Mouse (Mus musculus) c-Kit-positive CD71-positive TER-119-negative erythroid progenitor cells, embryonic 14.5 days (primary cell): ENCODE measurements around the gene Papss1.

Source experiments
- DNase-seq: peaks from one replicate; pipeline ENCODE4 v3.0.0-alpha.2; 2013; ENCODE audit warnings: low read depth

The Papss1 gene

DNA sequence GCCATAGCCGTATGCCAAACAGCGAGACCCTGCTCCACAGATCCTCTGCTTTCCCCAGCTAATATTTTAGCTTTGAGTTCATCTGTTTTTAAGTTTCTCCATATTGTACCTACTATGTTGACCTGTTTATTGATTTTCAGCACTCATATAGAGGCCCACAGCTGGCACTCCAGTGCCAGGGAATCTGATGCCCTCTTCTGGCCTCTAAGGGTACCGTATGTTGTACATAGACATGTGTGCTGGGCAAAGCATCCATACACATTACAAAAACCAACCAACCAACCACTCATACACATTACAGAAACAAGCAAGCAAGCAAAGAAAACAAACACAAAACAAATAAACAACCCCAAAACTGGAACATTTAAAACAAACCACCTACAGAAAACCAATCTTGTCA is 22.2 kb downstream of the Papss1 start:
- DNase-seq, result no peak

GRCm38 (mm10) chr3:131587959-131588358 is 23.4 kb downstream of the Papss1 start:
- no peak for DNase-seq

DNA sequence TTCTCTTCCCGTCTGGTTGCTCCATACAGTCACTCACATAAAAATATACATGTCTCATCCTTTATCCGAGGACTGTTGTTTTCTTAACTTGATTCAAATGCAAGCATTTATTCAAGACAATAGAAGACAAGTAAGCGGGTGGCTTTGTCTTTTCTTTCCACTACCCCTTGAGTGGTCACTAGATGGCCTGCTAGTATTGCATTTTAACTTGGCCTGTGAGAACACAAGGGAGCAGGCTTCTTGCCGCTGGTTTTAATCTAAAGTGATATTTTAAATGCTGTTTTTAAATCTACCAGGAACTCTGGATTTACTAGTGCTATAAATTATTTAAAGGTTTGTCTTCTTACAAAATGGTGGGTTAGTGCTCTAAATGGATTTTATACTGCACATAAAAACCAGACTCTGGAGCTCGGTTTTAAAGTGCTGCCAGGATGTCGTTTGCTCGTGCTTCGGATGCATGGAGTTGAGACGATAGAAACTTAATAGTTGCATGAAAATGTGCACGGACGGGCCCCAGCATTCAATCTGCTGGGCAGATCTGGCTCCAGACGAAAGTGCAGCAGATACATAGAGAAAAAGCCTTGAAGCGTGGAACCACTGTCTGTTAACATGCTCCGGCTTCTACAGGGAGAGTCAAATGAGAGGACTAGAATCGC is 28.7 kb downstream of the Papss1 start:
- DNase-seq, result no peak

- DNase-seq, result no peak
Measured at GRCm38 (mm10) chr3:131594361-131594760, 29.8 kb downstream of the Papss1 start.

GRCm38 (mm10) chr3:131595546-131596245 is 31.1 kb downstream of the Papss1 start:
- DNase-seq, result no peak

- DNase-seq, result no peak
Measured at GRCm38 (mm10) chr3:131600726-131601125, 36.2 kb downstream of the Papss1 start.

- no peak for DNase-seq
Measured at GRCm38 (mm10) chr3:131601366-131601765, 36.8 kb downstream of the Papss1 start.

DNA sequence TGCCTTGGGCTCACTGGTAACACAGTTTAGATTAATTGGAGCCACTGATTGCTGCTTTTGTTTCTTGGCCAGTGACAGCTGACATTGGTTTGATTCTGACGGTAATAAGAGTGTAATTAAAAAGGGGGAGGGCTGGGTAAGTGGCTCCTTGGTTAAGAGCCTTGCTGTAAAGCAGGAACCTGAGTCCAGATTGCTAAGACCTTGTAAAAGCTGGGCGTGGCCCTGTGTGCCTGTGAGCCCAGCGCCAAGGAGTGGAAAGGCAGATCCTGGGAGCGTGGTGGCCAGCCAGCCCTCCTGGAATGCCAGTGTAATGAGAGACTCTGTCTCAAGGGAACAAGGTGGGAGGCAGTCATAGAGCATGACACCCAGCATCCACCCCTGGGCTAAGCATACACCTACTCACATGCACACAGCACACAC is 38.4 kb downstream of the Papss1 start:
- DNase-seq, result no peak

DNA sequence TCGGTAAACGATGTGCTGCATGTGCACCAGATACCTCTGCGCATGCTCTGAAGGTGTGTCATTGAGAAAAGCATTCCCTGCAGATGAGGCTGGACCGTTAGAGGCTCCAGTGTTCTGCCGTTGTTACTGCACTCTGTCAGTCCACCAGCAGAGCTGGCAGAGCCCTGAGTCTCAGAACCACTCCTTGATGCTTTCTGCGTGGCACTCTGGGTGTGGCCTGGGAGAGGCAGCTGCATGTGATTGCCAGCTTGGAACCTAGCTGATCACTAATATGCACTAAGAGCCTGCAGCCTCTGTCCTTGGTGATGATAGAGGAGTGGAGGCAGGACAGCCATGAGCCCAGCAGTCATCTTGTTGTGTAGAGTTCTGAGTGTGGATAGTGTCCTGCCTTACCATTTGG is 43.5 kb downstream of the Papss1 start:
- DNase-seq, result no peak

DNA sequence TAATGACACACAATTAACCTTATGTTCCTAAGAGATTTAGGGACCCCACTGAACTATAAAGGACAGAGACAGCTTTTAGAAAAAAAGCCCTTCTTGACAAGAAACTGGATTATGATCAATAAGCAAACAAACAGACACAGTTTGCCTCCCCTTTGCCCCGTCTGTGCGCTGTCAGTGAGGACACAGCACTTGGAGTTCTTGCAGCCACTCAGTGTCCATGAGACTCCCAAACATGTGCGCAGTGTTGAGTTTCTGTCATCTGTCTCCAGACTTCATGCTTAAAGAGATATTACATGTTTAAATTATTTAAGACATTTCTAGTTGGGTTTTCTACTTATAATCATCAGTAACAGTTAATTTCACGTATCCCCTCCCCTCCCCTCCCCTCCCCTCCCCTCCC is 45.1 kb downstream of the Papss1 start:
- DNase-seq, result no peak

- DNase-seq, result no peak
Measured at GRCm38 (mm10) chr3:131610595-131610994, 46.0 kb downstream of the Papss1 start.

- DNase-seq, result no peak
Measured at GRCm38 (mm10) chr3:131612847-131613246, 48.3 kb downstream of the Papss1 start.

DNA sequence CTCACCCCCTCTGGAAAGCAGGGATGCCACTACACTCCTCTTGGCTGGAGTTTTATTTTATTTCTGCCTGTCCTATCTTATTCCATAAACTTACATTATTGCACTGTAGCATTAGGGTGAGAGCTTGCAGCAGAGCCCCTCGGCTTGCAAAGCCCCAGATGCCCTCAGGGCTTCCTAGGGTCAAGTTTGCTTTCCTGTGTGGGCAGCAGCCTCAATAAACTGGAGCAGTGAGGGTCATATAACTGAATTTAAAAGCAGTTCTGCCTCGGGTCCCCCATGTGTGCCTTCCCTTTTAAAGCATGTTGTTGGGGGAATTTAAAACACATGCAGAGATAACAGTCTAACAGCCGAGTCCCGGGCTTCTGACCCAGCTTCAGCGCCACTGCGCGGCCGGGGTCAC is 49.5 kb downstream of the Papss1 start:
- DNase-seq, result no peak

DNA sequence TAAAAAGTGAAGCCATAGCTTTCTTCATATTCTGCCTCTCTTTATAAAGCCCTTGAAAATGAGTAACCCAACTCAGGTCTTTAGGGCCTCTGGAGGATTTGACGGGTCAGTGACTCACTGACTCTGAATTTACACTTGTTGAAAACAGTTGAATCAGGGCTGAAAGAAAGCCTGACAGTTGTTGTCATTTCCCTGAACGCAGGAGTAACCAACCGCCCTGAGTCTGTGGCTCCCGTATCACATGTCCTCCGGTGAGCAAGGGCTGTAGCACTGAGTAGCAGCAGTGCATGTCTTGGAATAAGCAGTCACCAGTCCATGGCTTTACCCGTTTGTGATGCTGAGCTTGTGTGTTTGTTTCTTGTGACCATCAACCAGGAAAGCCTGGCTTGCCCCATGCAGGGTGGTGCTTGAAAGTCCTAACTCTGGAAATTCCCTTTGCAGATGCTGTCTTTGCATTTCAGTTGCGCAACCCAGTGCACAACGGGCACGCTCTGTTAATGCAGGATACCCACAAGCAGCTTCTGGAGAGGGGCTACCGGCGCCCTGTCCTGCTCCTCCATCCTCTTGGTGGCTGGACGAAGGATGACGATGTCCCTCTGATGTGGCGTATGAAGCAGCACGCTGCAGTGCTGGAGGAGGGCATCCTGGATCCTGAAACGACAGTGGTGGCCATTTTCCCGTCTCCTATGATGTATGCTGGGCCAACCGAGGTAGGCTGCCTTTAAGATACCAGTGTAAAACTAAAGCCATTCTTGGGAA is 54.2 kb downstream of the Papss1 start:
- no peak for DNase-seq

GRCm38 (mm10) chr3:131623208-131623607 is 58.6 kb downstream of the Papss1 start:
- DNase-seq, result no peak

- no peak for DNase-seq
Measured at GRCm38 (mm10) chr3:131624063-131624462, 59.5 kb downstream of the Papss1 start.

- DNase-seq, result no peak
Measured at GRCm38 (mm10) chr3:131627476-131627875, 62.9 kb downstream of the Papss1 start.

GRCm38 (mm10) chr3:131628265-131628664 is 63.7 kb downstream of the Papss1 start:
- no peak for DNase-seq

GRCm38 (mm10) chr3:131628931-131629330 is 64.4 kb downstream of the Papss1 start:
- DNase-seq, result no peak

GRCm38 (mm10) chr3:131630407-131631317 is 66.1 kb downstream of the Papss1 start:
- DNase-seq, result no peak

DNA sequence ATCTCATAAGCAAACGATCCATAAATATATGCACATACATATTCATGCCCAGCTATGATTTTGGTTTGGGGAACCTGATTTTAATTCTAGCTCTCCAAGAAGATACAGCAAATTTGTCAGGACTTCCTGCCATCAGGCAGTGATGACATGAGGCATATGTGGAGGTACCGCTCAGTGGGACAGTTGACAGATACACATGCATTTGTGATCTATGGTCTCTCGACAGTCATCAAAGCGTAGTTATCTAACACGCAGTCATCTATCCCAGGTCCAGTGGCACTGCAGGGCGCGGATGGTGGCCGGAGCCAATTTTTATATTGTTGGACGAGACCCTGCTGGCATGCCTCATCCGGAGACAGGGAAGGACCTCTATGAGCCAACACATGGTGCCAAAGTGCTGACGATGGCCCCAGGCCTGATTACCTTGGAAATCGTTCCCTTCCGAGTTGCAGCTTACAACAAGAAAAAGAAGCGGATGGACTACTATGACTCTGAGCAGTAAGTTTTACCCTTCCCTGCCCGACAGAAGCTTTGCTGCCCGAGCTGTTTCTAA is 66.8 kb downstream of the Papss1 start:
- DNase-seq, result no peak

GRCm38 (mm10) chr3:131634091-131634490 is 69.5 kb downstream of the Papss1 start:
- DNase-seq, result no peak
